Mouse (Mus musculus) liver, postnatal 0 days (tissue): Measurements from ENCODE around the gene Gm9964. TPM values are rescaled to one million over a fixed set of nuclear protein-coding genes. Genes with fewer than 3 reads are reported as not detected.
"Not testable (repeated sequence)": the region's sequence is repeated elsewhere in the genome, so short reads cannot be mapped to it uniquely, and the experiment has no call there.

Experiments used
- ATAC-seq: fragments of 200-750 bp; cut with Nextera tagmentation; 2 replicates; pipeline ENCODE4 v1.8.0; 2017; ENCODE audit warnings: mild to moderate bottlenecking, moderate library complexity
- DNase-seq: peaks from one replicate; pipeline ENCODE4 v3.0.0-alpha.2; 2016
- H3K27ac ChIP-seq: fragments of 300-500 bp; sonication (generic); 2 replicates; pipeline ENCODE4 v1.5.1; 2014; ENCODE audit warnings: antibody characterized with exemption, moderate library complexity, mild to moderate bottlenecking, low read depth
- H3K27me3 ChIP-seq: fragments of 300-500 bp; sonication (generic); 2 replicates; pipeline ENCODE4 v1.6.1; 2014; ENCODE audit warnings: low read length, control low read depth, mixed read lengths; ENCODE audit not compliant: insufficient read depth
- H3K36me3 ChIP-seq: fragments of 300-500 bp; sonication (generic); replicated peaks from 2 replicates; pipeline ENCODE4 v1.6.1; 2014; ENCODE audit warnings: mild to moderate bottlenecking, control low read depth, low read length, moderate library complexity, mixed read lengths; ENCODE audit not compliant: insufficient read depth
- H3K4me1 ChIP-seq: fragments of 300-500 bp; sonication (generic); 2 replicates; pipeline ENCODE4 v1.6.1; 2014; ENCODE audit warnings: antibody characterized with exemption, mild to moderate bottlenecking, control low read depth; ENCODE audit not compliant: insufficient read depth
- H3K4me2 ChIP-seq: fragments of 300-500 bp; sonication (generic); 2 replicates; pipeline ENCODE4 v1.6.1; 2014; ENCODE audit warnings: low read depth, mild to moderate bottlenecking, low read length, moderate library complexity, mixed read lengths
- H3K4me3 ChIP-seq: fragments of 300-500 bp; sonication (generic); 2 replicates; pipeline ENCODE4 v1.5.1; 2014; ENCODE audit warnings: low read depth, low read length
- H3K9ac ChIP-seq: fragments of 300-500 bp; sonication (generic); replicated peaks from 2 replicates; pipeline ENCODE4 v1.6.1; 2014; ENCODE audit warnings: mild to moderate bottlenecking, moderate library complexity
- H3K9me3 ChIP-seq: fragments of 300-500 bp; sonication (generic); 2 replicates; pipeline ENCODE4 v1.6.1; 2016; ENCODE audit warnings: mild to moderate bottlenecking, control low read depth, low read length, mixed read lengths
- CTCF ChIP-seq: sonication (generic); IDR thresholded peaks from 2 replicates; pipeline ENCODE4 v1.5.1; 2016; ENCODE audit warnings: antibody characterized with exemption, low read depth
- EP300 ChIP-seq: IDR thresholded peaks from 2 replicates; pipeline ENCODE4 v1.6.1; 2016; ENCODE audit warnings: antibody characterized with exemption, low read depth, mild to moderate bottlenecking
- WGBS: fragments of 180-500 bp; shearing (Covaris S2); extraction: QIAGEN DNeasy Blood & Tissue Kit; methylation state at CpG from one replicate; pipeline ENCODE4 v1.1.7; 2014; ENCODE audit not compliant: insufficient replicate concordance; 5-methylcytosine and 5-hydroxymethylcytosine counted together
- polyA plus RNA-seq: library from polyadenylated mRNA; unstranded; fragments of >200 nt; fragmentation: Nextera tagmentation; extraction: Ambion mirVana; gene quantifications from 2 replicates; pipeline ENCODE4 v1.2.1, GENCODE M21; 2015

Gm9964 gene
- polyA plus RNA-seq, 1 experiment from 2014 or later = not detected

- no peak overlapping the region for H3K4me3 ChIP-seq
- H3K4me1 ChIP-seq = peaks cover 25% of the 10 kb centered on the region
- DNase-seq (peak; percentile 80), ATAC-seq (peak; percentile 85)
- H3K9me3 ChIP-seq = no peaks in the 10 kb centered on the region
- peak overlapping the region; percentile 76 for H3K27ac ChIP-seq
- no peak overlapping the region for H3K4me2 ChIP-seq
- H3K9ac ChIP-seq = no peak overlapping the region
- TF ChIP-seq CTCF (no peak), EP300 (no peak; the same call in 1 of the 2 replicates)
- no peaks in the 10 kb centered on the region for H3K27me3 ChIP-seq
- no peaks in the 10 kb centered on the region for H3K36me3 ChIP-seq
- WGBS = 40% methylated on average over 5 of the region's 5 CpGs
Observed at GRCm38 (mm10) chr11:79281396-79281795, 15.3 kb downstream of the Gm9964 start.

DNA sequence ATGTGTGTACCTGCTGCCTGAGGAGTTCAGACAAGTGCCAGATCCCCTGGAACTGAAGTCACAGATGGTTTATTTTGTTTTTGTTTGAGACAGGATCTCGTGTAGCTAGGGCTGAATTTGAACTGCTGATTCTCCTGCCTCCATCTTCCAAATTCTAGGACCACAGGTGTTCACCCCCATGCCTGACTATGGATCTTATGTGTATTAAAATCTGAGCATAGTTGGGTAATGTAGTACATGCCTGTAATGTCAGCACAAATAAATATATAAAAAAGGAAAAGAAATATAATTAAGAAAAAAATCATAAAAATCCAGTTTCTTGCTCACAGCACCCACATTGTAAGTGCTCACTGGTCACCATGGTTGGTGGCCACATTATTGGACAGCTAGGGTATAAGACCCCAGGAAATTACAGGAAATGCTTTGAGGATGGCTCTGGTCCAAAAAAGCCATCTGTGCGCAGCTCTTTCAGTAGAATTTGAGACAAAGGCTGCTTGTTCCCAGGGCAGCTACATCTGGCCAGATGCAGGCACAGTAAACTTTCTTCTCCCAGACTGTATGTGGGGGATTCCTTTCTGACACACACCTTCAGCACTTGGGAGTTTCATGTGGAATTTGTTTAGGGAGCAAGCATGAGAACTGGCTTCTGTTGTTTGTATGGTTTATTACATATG, 16.8 kb downstream of the Gm9964 start:
- no peak for ATAC-seq
- TF ChIP-seq EP300 (no peak), CTCF (no peak)
- WGBS = 56% methylated on average over 2 of the region's 2 CpGs
- Histone ChIP-seq H3K27me3 (no peaks in the 10 kb centered on the region), H3K36me3 (no peaks in the 10 kb centered on the region), H3K4me2 (no peak overlapping the region), H3K4me1 (peaks cover 16% of the 10 kb centered on the region; the same call in 1 of the 2 replicates), H3K27ac (peak overlapping the region; percentile 60; the same call in 1 of the 2 replicates), H3K9ac (no peak overlapping the region), H3K4me3 (no peak overlapping the region), H3K9me3 (no peaks in the 10 kb centered on the region)
- DNase-seq = no peak

DNA sequence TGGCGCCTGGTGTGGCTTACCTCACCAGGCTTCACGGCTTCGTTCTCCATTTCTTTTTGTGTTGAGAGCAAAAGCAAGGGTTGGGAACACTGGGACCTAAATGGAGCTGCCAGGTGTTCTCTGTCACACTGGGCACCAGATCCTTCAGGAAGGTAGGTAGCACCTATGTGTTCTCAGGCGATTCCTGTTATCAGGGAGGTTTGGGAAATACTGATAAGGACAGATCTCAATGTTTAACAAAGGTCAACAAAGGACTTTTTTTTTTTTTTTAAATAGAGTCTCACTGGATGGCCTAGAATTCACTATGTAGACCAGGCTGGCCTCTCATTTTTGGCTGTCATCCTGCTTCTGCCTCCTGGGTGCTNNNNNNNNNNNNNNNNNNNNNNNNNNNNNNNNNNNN, 22.9 kb downstream of the Gm9964 start:
- no peak overlapping the region for H3K27ac ChIP-seq
- no peak for TF ChIP-seq CTCF
- TF ChIP-seq EP300 = no peak
- H3K36me3 ChIP-seq = no peaks in the 10 kb centered on the region
- 0 out of 2 replicates have a peak, but pooled peaks have one; percentile 12 for ATAC-seq
- H3K4me1 ChIP-seq = peaks cover 6% of the 10 kb centered on the region
- WGBS = 45% methylated on average over 4 of the region's 4 CpGs
- no peaks in the 10 kb centered on the region for H3K27me3 ChIP-seq
- H3K9ac ChIP-seq = no peak overlapping the region
- DNase-seq = no peak
- no peaks in the 10 kb centered on the region for H3K9me3 ChIP-seq
- no peak overlapping the region for H3K4me2 ChIP-seq
- H3K4me3 ChIP-seq = no peak overlapping the region

- no peak for ATAC-seq
- H3K36me3 ChIP-seq = no peaks in the 10 kb centered on the region
- peaks cover 5% of the 10 kb centered on the region for H3K4me1 ChIP-seq
- WGBS = 59% methylated on average over 4 of the region's 4 CpGs
- H3K4me3 ChIP-seq = no peak overlapping the region
- no peak overlapping the region for H3K27ac ChIP-seq
- H3K9me3 ChIP-seq = no peaks in the 10 kb centered on the region
- H3K9ac ChIP-seq = no peak overlapping the region
- TF ChIP-seq CTCF (no peak), EP300 (no peak)
- H3K4me2 ChIP-seq = no peak overlapping the region
- no peaks in the 10 kb centered on the region for H3K27me3 ChIP-seq
- no peak for DNase-seq
Observed at GRCm38 (mm10) chr11:79273039-79273438, 23.7 kb downstream of the Gm9964 start.

DNA sequence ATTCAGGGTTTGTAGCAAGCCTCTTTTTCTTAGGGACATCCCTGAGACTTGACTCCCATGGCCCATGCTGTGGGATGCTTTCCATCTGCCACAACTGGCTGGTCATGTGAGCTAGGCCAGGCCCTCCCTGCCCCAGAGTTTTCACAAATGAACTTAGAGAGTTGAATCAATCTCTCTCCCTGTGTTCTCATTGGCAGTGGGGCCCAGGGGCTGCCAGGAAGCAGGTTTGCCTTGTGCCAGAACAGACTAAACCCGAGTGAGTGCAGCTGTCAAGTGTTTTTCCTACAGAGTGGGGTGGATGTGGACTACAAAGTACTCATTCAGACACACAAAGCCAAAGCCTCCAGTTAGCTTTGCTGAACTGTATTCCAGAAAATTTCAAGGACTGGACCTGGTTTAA, 29.5 kb downstream of the Gm9964 start:
- H3K36me3 ChIP-seq = no peaks in the 10 kb centered on the region
- no peak overlapping the region for H3K4me2 ChIP-seq
- no peak overlapping the region for H3K27ac ChIP-seq
- TF ChIP-seq CTCF (no peak), EP300 (no peak)
- no peaks in the 10 kb centered on the region for H3K9me3 ChIP-seq
- no peaks in the 10 kb centered on the region for H3K27me3 ChIP-seq
- no peak overlapping the region for H3K4me3 ChIP-seq
- ATAC-seq = peak; percentile 19; the same call in 1 of the 2 replicates
- no peak overlapping the region for H3K9ac ChIP-seq
- DNase-seq = no peak
- WGBS = 29% methylated on average over 1 of the region's 1 CpGs
- peaks cover 2% of the 10 kb centered on the region; the same call in 1 of the 2 replicates for H3K4me1 ChIP-seq

GRCm38 (mm10) chr11:79264376-79264775, 32.3 kb downstream of the Gm9964 start:
- no peak for TF ChIP-seq CTCF
- no peak for TF ChIP-seq EP300
- Histone ChIP-seq H3K9me3 (no peaks in the 10 kb centered on the region), H3K9ac (no peak overlapping the region), H3K4me1 (peaks cover 2% of the 10 kb centered on the region; the same call in 1 of the 2 replicates), H3K27ac (no peak overlapping the region), H3K4me3 (no peak overlapping the region), H3K4me2 (no peak overlapping the region), H3K36me3 (no peaks in the 10 kb centered on the region), H3K27me3 (no peaks in the 10 kb centered on the region)
- WGBS = 65% methylated on average over 3 of the region's 3 CpGs
- ATAC-seq = no peak
- no peak for DNase-seq

GRCm38 (mm10) chr11:79260126-79260525, 36.6 kb downstream of the Gm9964 start:
- H3K4me3 ChIP-seq, H3K4me1 ChIP-seq, DNase-seq, H3K36me3 ChIP-seq, ATAC-seq, H3K4me2 ChIP-seq, H3K9me3 ChIP-seq, H3K27ac ChIP-seq, H3K9ac ChIP-seq, H3K27me3 ChIP-seq: not testable (repeated sequence)
- WGBS = 83% methylated on average over 4 of the region's 4 CpGs
